Mouse (Mus musculus): Measurements from ENCODE around the gene Acsl1. TPM values are rescaled to one million over a fixed set of nuclear protein-coding genes. Genes with fewer than 3 reads are reported as not detected.

The Acsl1 gene
- polyA plus RNA-seq, 1 experiment, result 12.7 TPM

DNA sequence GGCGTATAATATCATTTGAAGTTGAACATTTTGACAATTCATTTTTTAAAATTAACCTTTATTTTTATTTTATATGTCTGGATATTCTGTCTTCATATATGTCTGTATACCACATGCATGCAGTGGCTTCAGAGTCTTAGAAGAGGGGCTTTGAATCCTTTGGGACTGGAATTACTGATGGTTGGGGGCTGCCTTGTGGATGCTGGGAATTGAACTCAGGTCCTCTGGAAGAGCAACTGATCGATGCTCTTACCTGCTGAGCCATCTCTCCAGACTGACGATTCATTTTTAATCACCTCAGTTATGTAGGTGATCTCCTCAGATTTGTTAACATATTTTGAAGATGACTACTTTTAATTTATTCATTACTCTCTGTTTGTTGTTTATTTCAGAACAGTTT, 3.3 kb downstream of the Acsl1 start:
- Histone ChIP-seq H3K27ac (ENCODE audit: insufficient read depth, low read length) (no peak overlapping the region), H3K4me3 (ENCODE audit: insufficient read depth, low read length) (no peak overlapping the region), H3K4me1 (ENCODE audit: control insufficient read depth, insufficient read depth, low read length) (no peaks in the 10 kb centered on the region)
- TF ChIP-seq POLR2A (IDR thresholded peaks at IDR 0.05; ENCODE audit: low read depth, low read length), result no peak
- no peak for TF ChIP-seq CTCF (IDR thresholded peaks at IDR 0.05; ENCODE audit: borderline replicate concordance, insufficient read depth, low read length)

DNA sequence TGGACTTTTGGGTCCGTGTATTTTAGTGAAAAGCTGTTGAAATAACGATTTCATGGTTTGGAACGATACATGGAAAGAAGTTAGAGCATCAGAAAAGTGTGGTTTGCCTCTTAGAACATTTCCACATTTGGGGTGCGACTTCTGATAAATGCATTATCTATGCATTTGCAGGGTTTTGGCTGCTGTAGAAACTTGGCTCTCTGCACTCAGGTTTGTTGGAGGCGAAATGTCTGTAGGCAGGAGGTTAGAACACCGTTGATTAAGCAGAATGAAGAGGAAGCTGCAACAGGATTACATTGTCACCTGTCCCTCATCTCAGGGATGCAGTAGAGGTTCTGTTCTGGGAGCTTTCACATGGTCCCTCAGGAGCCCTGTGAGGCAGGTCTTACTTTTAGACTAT, 3.8 kb downstream of the Acsl1 start:
- TF ChIP-seq POLR2A (IDR thresholded peaks at IDR 0.05; ENCODE audit: low read depth, low read length) (no peak), CTCF (IDR thresholded peaks at IDR 0.05; ENCODE audit: borderline replicate concordance, insufficient read depth, low read length) (no peak)

DNA sequence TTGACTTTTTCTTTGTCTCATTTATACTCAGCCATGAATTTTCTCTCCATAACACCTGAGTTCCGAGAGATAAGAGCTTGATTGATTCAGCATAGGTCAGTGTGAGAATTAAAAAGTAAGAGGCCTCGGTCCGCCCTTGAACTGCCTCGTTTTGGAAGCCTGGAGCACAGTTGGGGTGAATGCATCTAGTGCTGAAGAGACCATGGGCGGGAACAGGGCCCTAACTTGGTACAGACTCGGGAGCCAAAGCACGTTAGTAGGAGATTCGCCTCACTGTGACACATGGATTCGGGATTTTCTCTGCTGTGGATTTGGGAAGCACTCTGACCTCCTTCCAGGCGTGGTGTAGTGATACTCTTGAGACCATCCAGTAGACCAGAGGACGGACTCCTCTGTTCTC, 4.6 kb downstream of the Acsl1 start:
- no peak overlapping the region for H3K4me3 ChIP-seq (ENCODE audit: insufficient read depth, low read length)
- TF ChIP-seq POLR2A (IDR thresholded peaks at IDR 0.05; ENCODE audit: low read depth, low read length), result no peak
- TF ChIP-seq CTCF (IDR thresholded peaks at IDR 0.05; ENCODE audit: borderline replicate concordance, insufficient read depth, low read length), result no peak
- no peaks in the 10 kb centered on the region for H3K4me1 ChIP-seq (ENCODE audit: control insufficient read depth, insufficient read depth, low read length)
- no peak overlapping the region for H3K27ac ChIP-seq (ENCODE audit: insufficient read depth, low read length)

More for the DNA sequence above, 3.8 kb downstream of the Acsl1 start:
- no peak overlapping the region for H3K27ac ChIP-seq (ENCODE audit: insufficient read depth, low read length)
- H3K4me3 ChIP-seq (ENCODE audit: insufficient read depth, low read length), result no peak overlapping the region
- no peaks in the 10 kb centered on the region for H3K4me1 ChIP-seq (ENCODE audit: control insufficient read depth, insufficient read depth, low read length)

DNA sequence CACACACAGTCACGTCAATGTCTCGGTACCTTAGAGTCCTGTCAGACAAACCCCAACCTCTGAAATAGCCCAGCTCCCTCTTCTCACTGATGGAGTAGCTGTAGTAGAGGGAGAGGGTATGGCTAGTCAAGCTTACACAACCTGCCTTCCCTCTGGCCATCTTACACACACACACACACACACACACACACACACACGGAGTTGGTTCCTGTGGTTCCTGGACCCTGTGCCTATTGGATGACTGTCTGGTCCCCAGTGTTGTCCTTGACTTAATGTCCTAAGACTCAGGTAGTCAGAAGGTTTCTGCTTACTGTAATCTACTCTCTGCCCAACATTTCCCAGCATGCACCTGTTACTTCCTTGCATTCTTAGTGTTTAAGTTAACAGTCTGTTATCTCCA, 5.1 kb downstream of the Acsl1 start:
- H3K4me3 ChIP-seq (ENCODE audit: insufficient read depth, low read length), result no peak overlapping the region
- no peak overlapping the region for H3K27ac ChIP-seq (ENCODE audit: insufficient read depth, low read length)
- TF ChIP-seq CTCF (IDR thresholded peaks at IDR 0.05; ENCODE audit: borderline replicate concordance, insufficient read depth, low read length) (no peak), POLR2A (IDR thresholded peaks at IDR 0.05; ENCODE audit: low read depth, low read length) (no peak)
- H3K4me1 ChIP-seq (ENCODE audit: control insufficient read depth, insufficient read depth, low read length), result no peaks in the 10 kb centered on the region

DNA sequence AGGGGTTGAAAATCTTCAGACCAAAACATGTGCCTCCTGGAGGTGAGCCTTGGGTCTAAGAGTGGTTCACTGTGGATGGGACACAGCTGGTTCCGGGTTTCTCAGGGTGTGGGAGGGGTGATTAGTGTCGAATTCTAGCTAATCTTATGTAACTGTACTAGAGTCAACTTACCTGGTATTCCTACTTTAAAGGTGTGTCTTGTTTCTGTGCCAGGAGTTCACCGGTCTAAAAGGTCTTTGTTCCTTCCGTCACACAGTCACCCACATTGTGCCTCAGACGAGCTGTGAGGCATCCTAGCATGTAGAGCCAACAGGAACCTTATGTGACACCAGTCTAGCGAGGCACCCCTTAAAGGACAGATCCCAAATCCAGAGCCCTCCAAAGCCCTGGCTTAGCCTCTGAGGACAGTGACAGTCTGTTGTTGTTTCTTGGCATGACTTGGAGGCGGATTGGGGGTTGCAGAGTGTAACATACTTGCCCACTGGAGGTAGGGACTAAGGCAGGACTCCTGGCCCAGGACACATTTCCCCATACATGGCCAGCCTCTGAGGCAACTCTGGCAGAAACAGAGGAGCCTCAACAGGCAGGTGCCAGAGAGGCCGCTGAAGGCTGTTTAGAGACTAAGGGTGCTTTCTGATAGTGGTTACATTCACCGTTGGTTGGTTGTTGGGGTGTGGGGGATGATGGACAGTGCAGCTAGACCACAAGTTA, 7.1 kb downstream of the Acsl1 start:
- H3K4me1 ChIP-seq (ENCODE audit: control insufficient read depth, insufficient read depth, low read length), result no peaks in the 10 kb centered on the region
- H3K27ac ChIP-seq (ENCODE audit: insufficient read depth, low read length), result no peak overlapping the region
- no peak overlapping the region for H3K4me3 ChIP-seq (ENCODE audit: insufficient read depth, low read length)
- TF ChIP-seq CTCF (IDR thresholded peaks at IDR 0.05; ENCODE audit: borderline replicate concordance, insufficient read depth, low read length) (no peak), POLR2A (IDR thresholded peaks at IDR 0.05; ENCODE audit: low read depth, low read length) (no peak)

DNA sequence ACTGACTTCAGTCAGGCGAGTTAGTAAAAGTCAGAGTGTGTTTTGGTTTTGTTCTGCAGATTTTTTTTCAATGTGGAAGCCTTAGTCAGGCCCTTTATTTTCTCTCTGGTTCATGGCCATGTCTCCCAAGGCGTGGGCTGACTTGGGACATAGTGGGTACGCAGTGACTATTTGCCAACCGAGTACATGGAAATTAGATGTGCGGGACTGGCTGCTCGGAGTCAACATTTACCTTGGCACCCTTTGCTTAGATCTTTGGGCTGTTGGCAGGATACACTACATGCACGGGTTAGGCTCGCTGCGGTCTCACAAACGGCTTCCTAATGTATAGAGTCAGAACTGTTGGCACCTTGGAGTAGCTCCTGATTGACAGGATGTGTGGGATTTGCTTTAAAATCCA, 7.9 kb downstream of the Acsl1 start:
- H3K4me1 ChIP-seq (ENCODE audit: control insufficient read depth, insufficient read depth, low read length), result no peaks in the 10 kb centered on the region
- TF ChIP-seq CTCF (IDR thresholded peaks at IDR 0.05; ENCODE audit: borderline replicate concordance, insufficient read depth, low read length) (no peak), POLR2A (IDR thresholded peaks at IDR 0.05; ENCODE audit: low read depth, low read length) (no peak)
- no peak overlapping the region for H3K4me3 ChIP-seq (ENCODE audit: insufficient read depth, low read length)
- H3K27ac ChIP-seq (ENCODE audit: insufficient read depth, low read length), result no peak overlapping the region

DNA sequence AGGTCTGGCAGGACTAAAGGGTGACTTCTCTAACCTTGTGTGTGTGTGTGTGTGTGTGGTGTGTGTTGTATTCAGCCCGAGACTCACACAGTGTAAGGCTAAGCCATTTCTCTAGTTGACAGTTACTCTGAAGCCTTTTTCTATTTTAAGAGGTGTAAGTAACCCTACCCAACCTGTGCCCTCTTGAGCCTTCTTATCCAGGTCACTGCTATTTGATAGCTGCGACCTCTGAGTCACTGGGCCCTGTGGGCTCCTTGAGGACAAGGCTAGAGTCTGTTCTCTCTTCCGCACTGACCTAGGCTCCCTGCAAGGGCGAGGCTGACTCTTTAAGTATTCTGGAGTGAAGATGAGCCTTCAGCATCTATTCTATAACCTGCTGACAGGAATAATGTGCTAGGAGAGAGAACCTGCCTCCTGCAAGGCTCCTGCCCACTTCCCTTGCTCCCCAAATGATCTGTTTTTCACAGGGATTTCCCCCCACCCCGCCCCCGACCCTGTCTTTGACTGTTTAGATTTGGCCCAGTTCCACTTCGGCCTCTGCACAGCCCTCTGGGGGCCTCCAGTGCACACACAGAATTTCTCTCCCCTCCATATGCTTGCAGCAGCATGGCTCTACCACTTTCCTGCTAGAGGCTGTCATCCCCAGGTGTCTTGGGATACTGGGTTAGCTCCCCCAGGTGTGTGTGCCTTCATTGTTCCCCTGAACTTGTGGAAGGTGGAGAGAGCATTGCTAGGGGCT, 9.1 kb downstream of the Acsl1 start:
- H3K4me1 ChIP-seq (ENCODE audit: control insufficient read depth, insufficient read depth, low read length), result no peaks in the 10 kb centered on the region
- no peak overlapping the region for H3K27ac ChIP-seq (ENCODE audit: insufficient read depth, low read length)
- no peak overlapping the region for H3K4me3 ChIP-seq (ENCODE audit: insufficient read depth, low read length)
- TF ChIP-seq POLR2A (IDR thresholded peaks at IDR 0.05; ENCODE audit: low read depth, low read length), result no peak
- TF ChIP-seq CTCF (IDR thresholded peaks at IDR 0.05; ENCODE audit: borderline replicate concordance, insufficient read depth, low read length), result no peak

DNA sequence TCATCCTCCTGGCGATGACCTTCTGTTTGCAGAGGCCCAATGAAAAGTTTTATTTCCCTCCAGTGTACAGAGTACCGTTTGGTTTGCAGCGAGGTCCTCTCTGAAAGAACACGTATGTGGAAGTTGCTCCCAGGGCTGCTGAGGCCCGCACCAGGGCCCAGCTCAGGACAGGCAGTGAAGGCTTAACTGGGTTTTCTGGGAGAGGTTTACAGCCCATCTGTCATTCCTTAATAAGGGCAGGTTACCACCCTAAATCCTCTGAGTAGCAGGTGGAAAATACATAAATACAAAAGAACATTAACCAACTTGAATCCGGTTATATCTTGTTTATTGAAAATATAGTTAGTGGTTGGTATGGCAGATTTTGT, 9.7 kb downstream of the Acsl1 start:
- no peaks in the 10 kb centered on the region for H3K4me1 ChIP-seq (ENCODE audit: control insufficient read depth, insufficient read depth, low read length)
- H3K27ac ChIP-seq (ENCODE audit: insufficient read depth, low read length), result no peak overlapping the region
- no peak overlapping the region for H3K4me3 ChIP-seq (ENCODE audit: insufficient read depth, low read length)
- TF ChIP-seq POLR2A (IDR thresholded peaks at IDR 0.05; ENCODE audit: low read depth, low read length) (no peak), CTCF (IDR thresholded peaks at IDR 0.05; ENCODE audit: borderline replicate concordance, insufficient read depth, low read length) (no peak)

DNA sequence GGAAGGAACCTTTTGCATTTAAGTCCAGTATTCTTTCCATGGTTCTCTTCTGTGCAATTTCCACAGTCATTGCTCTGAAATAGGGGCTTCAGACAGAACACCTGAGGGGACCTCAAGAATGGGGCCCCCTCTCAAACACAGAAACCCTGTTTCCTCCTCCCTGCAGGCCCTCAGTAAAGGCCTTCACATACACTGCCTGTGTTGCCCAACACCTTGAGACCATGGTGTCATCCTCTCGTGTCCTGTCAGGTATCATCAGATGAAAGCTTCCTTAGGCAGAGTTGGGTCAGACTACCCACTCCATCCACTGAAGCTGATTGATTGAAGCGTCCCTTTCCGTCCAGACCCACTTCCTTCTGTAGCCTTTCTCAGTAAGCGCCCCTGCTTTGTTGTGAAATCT, 11.9 kb downstream of the Acsl1 start:
- Histone ChIP-seq H3K27ac (ENCODE audit: insufficient read depth, low read length) (no peak overlapping the region), H3K4me3 (ENCODE audit: insufficient read depth, low read length) (no peak overlapping the region)
- TF ChIP-seq CTCF (IDR thresholded peaks at IDR 0.05; ENCODE audit: borderline replicate concordance, insufficient read depth, low read length) (no peak), POLR2A (IDR thresholded peaks at IDR 0.05; ENCODE audit: low read depth, low read length) (no peak)

DNA sequence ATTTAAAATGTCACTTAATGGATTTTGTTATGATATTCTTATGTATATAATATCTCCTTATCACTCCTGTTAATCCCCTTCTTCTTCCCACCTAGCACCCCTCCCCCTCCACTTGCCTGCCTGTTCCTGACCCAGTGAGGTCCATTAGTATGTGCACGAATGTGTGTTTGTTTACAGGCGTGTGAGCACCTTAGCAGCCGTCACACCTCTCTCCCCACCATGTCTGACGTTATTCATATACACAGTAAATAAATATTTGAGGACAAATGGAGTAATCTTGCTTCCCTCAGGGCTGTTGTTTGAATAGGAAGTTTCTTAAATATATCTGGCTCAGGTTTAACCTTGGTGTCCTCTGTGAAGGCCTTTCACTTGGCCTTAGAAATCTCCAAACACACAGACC, 12.4 kb downstream of the Acsl1 start:
- TF ChIP-seq POLR2A (IDR thresholded peaks at IDR 0.05; ENCODE audit: low read depth, low read length), result no peak
- TF ChIP-seq CTCF (IDR thresholded peaks at IDR 0.05; ENCODE audit: borderline replicate concordance, insufficient read depth, low read length), result no peak
- Histone ChIP-seq H3K4me1 (ENCODE audit: control insufficient read depth, insufficient read depth, low read length) (peaks cover 3% of the 10 kb centered on the region; the same call in 1 of the 2 replicates), H3K27ac (ENCODE audit: insufficient read depth, low read length) (no peak overlapping the region), H3K4me3 (ENCODE audit: insufficient read depth, low read length) (no peak overlapping the region)

More for the DNA sequence above, 11.9 kb downstream of the Acsl1 start:
- peaks cover under 1% of the 10 kb centered on the region; the same call in 1 of the 2 replicates for H3K4me1 ChIP-seq (ENCODE audit: control insufficient read depth, insufficient read depth, low read length)
